Mouse (Mus musculus) liver, postnatal 0 days (tissue): ENCODE measurements at regions not wholly inside any gene's neighbourhood (a gene's known extent, or its start where the extent isn't known, plus 50 kb on each side); places are given as distances from the start of the nearest gene placed in this dataset.

ENCODE experiments used
- ATAC-seq: fragments of 200-750 bp; cut with Nextera tagmentation; 2 replicates; pipeline ENCODE4 v1.8.0; 2017; ENCODE audit warnings: mild to moderate bottlenecking, moderate library complexity
- DNase-seq: peaks from one replicate; pipeline ENCODE4 v3.0.0-alpha.2; 2016
- H3K27ac ChIP-seq: fragments of 300-500 bp; sonication (generic); 2 replicates; pipeline ENCODE4 v1.5.1; 2014; ENCODE audit warnings: antibody characterized with exemption, moderate library complexity, mild to moderate bottlenecking, low read depth
- H3K27me3 ChIP-seq: fragments of 300-500 bp; sonication (generic); 2 replicates; pipeline ENCODE4 v1.6.1; 2014; ENCODE audit warnings: low read length, control low read depth, mixed read lengths; ENCODE audit not compliant: insufficient read depth
- H3K36me3 ChIP-seq: fragments of 300-500 bp; sonication (generic); replicated peaks from 2 replicates; pipeline ENCODE4 v1.6.1; 2014; ENCODE audit warnings: mild to moderate bottlenecking, control low read depth, low read length, moderate library complexity, mixed read lengths; ENCODE audit not compliant: insufficient read depth
- H3K4me1 ChIP-seq: fragments of 300-500 bp; sonication (generic); 2 replicates; pipeline ENCODE4 v1.6.1; 2014; ENCODE audit warnings: antibody characterized with exemption, mild to moderate bottlenecking, control low read depth; ENCODE audit not compliant: insufficient read depth
- H3K4me2 ChIP-seq: fragments of 300-500 bp; sonication (generic); 2 replicates; pipeline ENCODE4 v1.6.1; 2014; ENCODE audit warnings: low read depth, mild to moderate bottlenecking, low read length, moderate library complexity, mixed read lengths
- H3K4me3 ChIP-seq: fragments of 300-500 bp; sonication (generic); 2 replicates; pipeline ENCODE4 v1.5.1; 2014; ENCODE audit warnings: low read depth, low read length
- H3K9ac ChIP-seq: fragments of 300-500 bp; sonication (generic); replicated peaks from 2 replicates; pipeline ENCODE4 v1.6.1; 2014; ENCODE audit warnings: mild to moderate bottlenecking, moderate library complexity
- H3K9me3 ChIP-seq: fragments of 300-500 bp; sonication (generic); 2 replicates; pipeline ENCODE4 v1.6.1; 2016; ENCODE audit warnings: mild to moderate bottlenecking, control low read depth, low read length, mixed read lengths
- CTCF ChIP-seq: sonication (generic); IDR thresholded peaks from 2 replicates; pipeline ENCODE4 v1.5.1; 2016; ENCODE audit warnings: antibody characterized with exemption, low read depth
- EP300 ChIP-seq: IDR thresholded peaks from 2 replicates; pipeline ENCODE4 v1.6.1; 2016; ENCODE audit warnings: antibody characterized with exemption, low read depth, mild to moderate bottlenecking
- WGBS: fragments of 180-500 bp; shearing (Covaris S2); extraction: QIAGEN DNeasy Blood & Tissue Kit; methylation state at CpG from one replicate; pipeline ENCODE4 v1.1.7; 2014; ENCODE audit not compliant: insufficient replicate concordance; 5-methylcytosine and 5-hydroxymethylcytosine counted together

DNA sequence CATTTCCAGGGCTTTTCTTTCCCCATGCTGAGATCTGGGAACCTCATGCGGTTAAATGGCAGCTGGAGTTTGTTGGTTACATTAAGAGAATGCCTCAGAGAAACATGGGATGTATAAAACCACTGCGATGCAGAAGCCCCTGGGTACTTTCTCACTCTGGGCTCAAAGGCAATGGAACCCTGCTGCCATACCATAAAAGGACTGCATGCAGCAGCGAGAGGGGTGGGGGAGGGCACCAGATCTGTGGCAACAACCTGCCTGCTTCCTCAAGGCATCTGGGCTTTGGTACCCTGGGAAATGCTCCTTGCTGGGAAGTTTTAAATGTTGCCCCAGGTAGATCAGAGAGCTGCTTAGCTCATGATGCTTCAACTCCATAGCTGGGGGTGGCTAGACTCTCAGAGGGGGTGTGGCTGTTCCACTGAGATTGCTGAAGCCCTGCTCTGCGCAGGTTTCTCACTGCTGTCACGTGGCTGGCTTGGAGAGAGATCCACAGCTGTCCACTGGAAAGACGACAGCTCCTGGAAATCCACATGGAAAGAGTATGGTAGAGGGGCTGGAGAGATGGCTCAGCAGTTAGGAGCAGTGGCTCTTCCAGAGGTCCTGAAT is 75.8 kb upstream of the Ntrk2 start:
- Histone ChIP-seq H3K9me3 (no peaks in the 10 kb centered on the region), H3K4me3 (no peak overlapping the region), H3K27ac (no peak overlapping the region), H3K4me2 (no peak overlapping the region), H3K9ac (no peak overlapping the region), H3K27me3 (no peaks in the 10 kb centered on the region), H3K36me3 (no peaks in the 10 kb centered on the region), H3K4me1 (no peaks in the 10 kb centered on the region)
- WGBS, result 29% methylated on average over 6 of the region's 6 CpGs
- no peak for TF ChIP-seq CTCF
- TF ChIP-seq EP300, result no peak
- ATAC-seq, result no peak
- no peak for DNase-seq

- H3K4me3 ChIP-seq, result no peak overlapping the region
- no peak overlapping the region for H3K4me2 ChIP-seq
- ATAC-seq (no peak), DNase-seq (no peak)
- H3K9me3 ChIP-seq, result no peaks in the 10 kb centered on the region
- H3K9ac ChIP-seq, result no peak overlapping the region
- no peak for TF ChIP-seq EP300
- TF ChIP-seq CTCF, result no peak
- no peaks in the 10 kb centered on the region for H3K4me1 ChIP-seq
- H3K36me3 ChIP-seq, result no peaks in the 10 kb centered on the region
- H3K27ac ChIP-seq, result no peak overlapping the region
- WGBS, result 59% methylated on average over 3 of the region's 3 CpGs
- H3K27me3 ChIP-seq, result no peaks in the 10 kb centered on the region
These were observed 73.6 kb upstream of the Ntrk2 start for GRCm38 (mm10) chr13:58732776-58733175.

- H3K27ac ChIP-seq, result no peak overlapping the region
- H3K27me3 ChIP-seq, result no peaks in the 10 kb centered on the region
- H3K9ac ChIP-seq, result no peak overlapping the region
- TF ChIP-seq CTCF (no peak), EP300 (no peak)
- H3K4me2 ChIP-seq, result no peak overlapping the region
- no peaks in the 10 kb centered on the region for H3K4me1 ChIP-seq
- no peak overlapping the region for H3K4me3 ChIP-seq
- H3K36me3 ChIP-seq, result no peaks in the 10 kb centered on the region
- ATAC-seq (no peak), DNase-seq (no peak)
- 66% methylated on average over 6 of the region's 6 CpGs for WGBS
- no peaks in the 10 kb centered on the region for H3K9me3 ChIP-seq
These were observed 72.8 kb upstream of the Ntrk2 start for GRCm38 (mm10) chr13:58733615-58734014.

DNA sequence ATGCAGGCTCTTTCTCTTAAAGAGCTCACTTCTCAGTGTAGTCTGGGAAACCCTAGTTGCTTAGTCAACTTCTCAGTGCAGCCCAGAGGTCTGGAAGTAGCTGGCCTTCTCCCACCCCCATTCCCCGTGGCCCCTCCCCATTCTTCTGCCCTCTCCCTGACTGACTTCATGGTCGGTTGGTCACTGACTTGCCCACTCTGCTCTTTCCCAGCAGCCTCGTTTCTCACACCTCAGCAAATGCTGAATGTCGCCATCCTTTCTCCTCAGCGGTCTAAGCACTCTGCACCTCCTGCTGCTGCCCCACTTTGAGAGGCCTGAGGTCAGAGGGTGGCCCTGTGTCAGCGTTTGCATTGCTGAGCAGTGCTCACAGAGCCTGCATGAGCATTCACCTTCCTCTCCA is 70.8 kb upstream of the Ntrk2 start:
- Histone ChIP-seq H3K27me3 (no peaks in the 10 kb centered on the region), H3K4me3 (no peak overlapping the region), H3K9me3 (no peaks in the 10 kb centered on the region), H3K36me3 (no peaks in the 10 kb centered on the region), H3K4me2 (no peak overlapping the region), H3K27ac (no peak overlapping the region), H3K4me1 (no peaks in the 10 kb centered on the region), H3K9ac (no peak overlapping the region)
- no peak for TF ChIP-seq CTCF
- DNase-seq, result no peak
- no peak for ATAC-seq
- 30% methylated on average over 6 of the region's 6 CpGs for WGBS

- 63% methylated on average over 7 of the region's 7 CpGs for WGBS
- Histone ChIP-seq H3K27ac (no peak overlapping the region), H3K9me3 (no peaks in the 10 kb centered on the region), H3K4me3 (no peak overlapping the region), H3K4me2 (no peak overlapping the region), H3K36me3 (no peaks in the 10 kb centered on the region), H3K27me3 (no peaks in the 10 kb centered on the region), H3K4me1 (no peaks in the 10 kb centered on the region), H3K9ac (no peak overlapping the region)
- no peak for ATAC-seq
- no peak for DNase-seq
- TF ChIP-seq EP300 (no peak), CTCF (no peak)
These were observed 65.6 kb upstream of the Ntrk2 start for GRCm38 (mm10) chr13:58740731-58741130.

DNA sequence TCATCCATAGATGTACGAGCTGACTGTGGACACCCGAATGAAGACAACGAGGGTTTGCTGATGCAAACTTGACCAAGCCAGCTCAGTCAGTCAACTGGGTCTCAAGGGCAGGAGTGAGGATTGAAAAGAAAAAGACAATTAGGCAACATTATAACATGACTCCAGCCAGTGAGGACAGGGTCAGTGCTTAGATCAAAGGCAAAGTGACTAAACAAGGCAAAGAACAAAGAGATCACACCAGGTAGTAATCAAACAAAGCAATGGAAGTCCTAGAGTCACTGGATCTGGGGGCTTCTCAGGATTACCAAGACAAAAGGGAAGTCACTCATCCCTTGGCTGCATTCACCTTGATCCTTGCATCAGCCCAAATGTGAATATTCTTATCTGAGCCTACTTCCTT is 60.3 kb upstream of the Ntrk2 start:
- Histone ChIP-seq H3K36me3 (no peaks in the 10 kb centered on the region), H3K27ac (no peak overlapping the region), H3K27me3 (no peaks in the 10 kb centered on the region), H3K9ac (no peak overlapping the region), H3K4me3 (no peak overlapping the region), H3K4me2 (no peak overlapping the region), H3K4me1 (no peaks in the 10 kb centered on the region), H3K9me3 (peaks cover 4% of the 10 kb centered on the region; the same call in 1 of the 2 replicates)
- TF ChIP-seq EP300 (no peak), CTCF (no peak)
- ATAC-seq (no peak), DNase-seq (no peak)
- WGBS, result 65% methylated on average over 3 of the region's 3 CpGs

DNA sequence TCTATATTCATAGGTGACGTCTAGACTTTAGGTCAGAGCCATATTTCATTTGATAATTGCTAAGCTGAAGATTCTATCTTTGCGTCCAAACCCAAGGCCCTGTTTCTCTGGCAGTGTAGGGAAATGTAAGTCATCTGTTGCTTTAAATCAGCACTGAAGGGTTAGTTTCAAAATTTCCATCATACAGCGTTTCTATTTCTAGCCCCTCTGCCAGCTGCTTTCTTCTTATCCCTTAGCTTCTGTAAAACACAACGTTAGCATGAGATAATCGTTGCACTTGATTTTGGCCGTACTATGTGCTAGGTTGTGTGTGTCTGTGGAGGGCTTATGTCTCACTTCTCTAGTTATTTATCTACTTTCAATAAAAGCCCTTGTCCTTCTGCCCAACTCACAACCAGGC is 58.7 kb upstream of the Ntrk2 start:
- 79% methylated on average over 6 of the region's 6 CpGs for WGBS
- no peak for ATAC-seq
- Histone ChIP-seq H3K9me3 (peaks cover 4% of the 10 kb centered on the region; the same call in 1 of the 2 replicates), H3K4me3 (no peak overlapping the region), H3K9ac (no peak overlapping the region), H3K4me1 (no peaks in the 10 kb centered on the region), H3K27ac (no peak overlapping the region), H3K36me3 (no peaks in the 10 kb centered on the region), H3K4me2 (no peak overlapping the region), H3K27me3 (no peaks in the 10 kb centered on the region)
- TF ChIP-seq CTCF (no peak), EP300 (no peak)
- no peak for DNase-seq
